Mouse (Mus musculus) cerebellum, postnatal 14 days (tissue): ENCODE results near the gene Sobp.
A peak's percentile ranks its signal among the peaks of the same experiment; 100 is the strongest.

Experiments used
- DNase-seq, 2 experiments: peaks; one replicate each; pipeline ENCODE4 v3.0.0; 2021; ENCODE audit warnings: mixed read lengths in 2 of 2

The Sobp gene

DNA sequence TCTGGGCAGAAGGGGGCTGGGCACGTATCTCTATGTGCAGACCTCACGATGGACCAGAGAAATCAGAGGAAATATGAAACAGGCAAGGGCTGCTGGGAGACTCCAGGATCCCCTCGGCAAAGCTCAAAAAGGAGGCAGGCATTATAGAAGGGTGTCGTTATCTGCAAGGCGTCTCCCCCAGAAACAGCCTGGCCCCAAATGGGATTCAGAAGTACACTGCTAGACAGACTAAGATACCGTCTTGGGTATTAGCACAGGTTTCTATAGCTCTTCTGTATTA, 90.3 kb downstream of the Sobp start:
- DNase-seq: no peak

GRCm38 (mm10) chr10:43083288-43084086, 90.8 kb downstream of the Sobp start:
- no peak for DNase-seq

DNA sequence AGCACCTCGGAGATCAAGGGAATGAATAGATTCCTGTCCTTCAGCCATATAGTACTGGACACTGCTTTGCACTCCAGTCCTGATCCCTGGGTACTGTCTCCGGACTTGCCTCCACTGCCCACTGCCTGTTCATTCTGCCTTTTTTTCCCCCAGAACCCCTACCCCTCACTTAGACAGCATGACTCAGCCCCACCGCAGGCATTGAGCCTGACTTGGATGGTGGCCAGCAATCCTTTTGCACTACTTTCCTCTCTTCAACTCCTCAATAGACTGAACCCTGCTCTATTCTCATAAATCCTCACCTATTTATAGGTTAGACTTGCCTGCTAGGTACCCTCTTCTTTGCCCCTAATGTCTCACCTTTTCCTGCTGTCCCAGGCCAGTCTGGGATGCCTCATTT, 93.0 kb downstream of the Sobp start:
- DNase-seq: peak; percentile 38

GRCm38 (mm10) chr10:43075535-43076152, 98.7 kb downstream of the Sobp start:
- DNase-seq: peak; percentile 22 to 38

DNA sequence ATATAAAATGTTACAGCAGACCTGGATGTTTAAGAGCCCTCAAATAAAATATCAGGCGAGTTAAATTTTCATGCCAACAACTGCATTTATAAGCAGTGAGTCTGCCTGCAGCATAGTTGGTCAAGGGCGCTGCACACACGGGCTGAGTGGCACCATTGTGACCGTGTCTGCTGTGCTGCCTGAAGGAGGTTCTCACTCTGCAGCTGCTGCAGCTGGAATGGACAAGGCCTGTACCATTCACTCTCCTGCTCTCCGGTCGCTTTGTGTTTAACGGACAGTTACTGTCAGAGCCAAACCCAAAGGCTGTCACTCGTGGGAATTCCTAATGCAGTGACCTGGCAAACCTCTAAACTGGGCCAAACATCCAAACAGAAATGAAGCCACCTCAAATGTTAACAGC, 101.0 kb downstream of the Sobp start:
- no peak for DNase-seq

DNA sequence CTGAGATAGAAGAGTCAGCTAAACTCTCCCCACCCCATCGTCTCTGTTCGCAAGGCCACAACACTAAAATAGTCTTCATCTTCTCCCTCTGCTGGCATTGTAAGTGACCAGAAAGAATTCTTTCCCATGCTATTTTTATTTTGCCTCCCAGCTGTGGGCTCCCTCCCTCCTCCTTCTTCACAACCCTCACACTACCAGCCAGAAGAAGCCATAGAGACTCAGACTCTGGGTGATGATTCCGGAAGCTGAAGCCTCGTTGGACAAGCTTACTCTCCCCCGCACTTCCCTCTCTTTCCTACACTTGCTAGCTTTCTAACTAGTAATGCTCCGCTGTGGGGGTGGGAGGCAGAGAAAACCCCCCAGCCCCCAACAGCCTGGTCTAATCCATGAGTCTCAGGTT, 103.4 kb downstream of the Sobp start:
- DNase-seq: no peak

- peak; percentile 58 for DNase-seq
Measured at GRCm38 (mm10) chr10:43065331-43065730, 109.0 kb downstream of the Sobp start.

GRCm38 (mm10) chr10:43061519-43062105, 112.7 kb downstream of the Sobp start:
- no peak for DNase-seq

- DNase-seq: no peak
Measured at GRCm38 (mm10) chr10:43055405-43055804, 118.9 kb downstream of the Sobp start.

DNA sequence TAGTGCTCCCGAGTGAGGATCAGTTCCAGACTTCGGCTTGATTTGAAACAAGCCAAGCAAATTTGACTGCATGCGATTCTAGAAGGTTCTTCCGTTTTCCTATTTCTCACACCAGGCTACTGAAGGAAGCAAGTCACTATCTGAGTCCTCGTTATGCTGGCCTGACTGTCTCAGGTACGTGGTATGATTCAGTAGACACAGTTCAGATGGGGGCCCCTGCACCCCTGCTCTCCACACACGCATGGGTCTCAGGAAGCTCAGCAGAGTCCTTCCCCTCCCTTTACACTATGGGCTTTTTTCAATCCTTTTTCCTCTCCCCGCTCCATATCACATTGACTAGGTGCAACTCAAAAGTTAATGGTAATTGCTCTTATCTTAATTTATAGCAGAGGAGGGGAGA, 119.6 kb downstream of the Sobp start:
- DNase-seq: no peak

DNA sequence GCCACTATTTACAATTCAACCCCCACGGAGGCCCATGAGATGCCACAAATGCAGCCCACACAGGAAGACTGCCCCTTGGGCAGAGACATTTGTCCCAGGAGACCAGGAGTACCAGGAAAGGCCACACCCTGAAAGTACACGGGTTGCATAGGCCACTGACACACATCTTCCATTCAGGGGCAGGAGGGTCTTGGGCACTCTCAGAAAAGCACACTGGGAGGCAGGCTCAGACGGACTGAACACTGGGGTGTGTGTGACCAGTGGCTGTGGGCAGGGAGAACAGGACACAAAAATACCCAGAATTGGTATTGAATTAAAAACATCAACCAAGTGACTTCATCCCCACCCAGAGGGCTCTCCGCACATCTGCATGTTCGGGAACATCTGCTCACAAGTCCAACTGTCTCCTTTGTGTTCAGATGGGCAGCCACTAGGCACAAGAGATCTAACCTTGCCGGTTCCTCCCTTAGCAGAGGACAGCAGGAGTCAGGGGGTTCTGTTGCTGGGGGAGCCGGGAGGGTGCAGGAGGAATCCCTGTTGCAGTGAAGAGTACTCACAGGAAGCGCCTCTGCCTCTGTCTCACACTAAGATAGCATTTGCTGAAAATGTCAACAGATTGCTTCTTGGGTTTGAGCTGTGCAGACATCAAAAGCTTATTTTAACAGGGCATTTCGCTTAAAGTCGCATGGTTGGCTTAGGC, 120.3 kb downstream of the Sobp start:
- no peak for DNase-seq

DNA sequence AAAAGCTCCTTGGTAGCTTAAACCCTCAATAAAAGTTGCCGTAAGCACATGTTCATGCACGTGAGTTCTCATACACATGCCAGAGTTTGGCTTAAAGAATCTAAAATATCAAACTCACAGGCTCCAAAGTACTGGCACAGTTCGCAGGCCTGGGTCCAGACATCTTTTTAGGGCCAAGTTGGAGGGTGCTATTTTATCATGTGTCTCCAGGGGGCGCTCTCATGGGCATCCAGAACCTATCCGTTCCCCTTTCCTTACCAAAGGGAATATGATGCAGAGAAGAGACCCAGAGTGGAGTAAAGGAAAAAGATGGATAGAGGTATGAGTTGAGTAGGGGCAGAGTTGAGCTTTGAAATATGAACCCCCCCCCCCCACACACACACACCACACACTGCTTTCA, 121.9 kb downstream of the Sobp start:
- peak; percentile 71 to 77 for DNase-seq

- no peak for DNase-seq
Measured at GRCm38 (mm10) chr10:43047804-43048348, 126.5 kb downstream of the Sobp start.

- DNase-seq: no peak
Measured at GRCm38 (mm10) chr10:43043351-43044209, 130.8 kb downstream of the Sobp start.

DNA sequence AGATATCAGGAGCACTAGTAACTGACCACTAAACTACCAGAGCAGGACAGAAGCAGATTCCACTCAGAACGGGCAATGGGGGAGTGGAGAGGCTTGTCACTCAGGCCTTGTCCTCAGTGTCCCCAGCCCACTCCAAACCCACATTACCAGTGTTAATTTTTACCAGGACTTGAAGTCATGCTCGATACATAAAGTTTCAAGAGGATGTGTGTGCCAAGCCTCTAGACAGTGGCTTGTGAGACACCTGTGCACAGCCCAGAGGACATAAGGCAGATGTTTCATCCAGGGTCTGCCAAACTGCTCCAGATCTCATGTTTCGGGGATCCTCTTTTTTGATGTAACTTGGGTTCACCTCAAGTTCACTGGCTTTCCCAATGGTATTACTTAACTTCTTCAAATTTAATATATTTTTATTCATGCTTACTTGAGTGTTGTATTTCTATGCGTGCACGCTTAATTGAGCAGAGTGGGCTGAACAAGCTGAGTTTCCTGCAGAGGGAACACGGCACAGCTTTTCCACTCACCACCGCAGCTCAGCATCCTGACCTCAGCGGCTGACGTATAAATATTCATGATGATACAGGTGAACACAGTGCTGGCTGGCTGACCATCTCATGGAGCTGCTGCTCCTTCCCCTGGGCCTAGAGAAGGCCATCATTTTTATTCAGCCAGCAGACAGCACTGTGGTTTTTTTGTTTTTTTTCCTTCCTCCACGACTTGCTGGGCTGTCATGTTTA, 131.6 kb downstream of the Sobp start:
- no peak for DNase-seq

GRCm38 (mm10) chr10:43041794-43042193, 132.5 kb downstream of the Sobp start:
- DNase-seq: no peak

GRCm38 (mm10) chr10:43037455-43037793, 136.9 kb downstream of the Sobp start:
- DNase-seq: no peak

GRCm38 (mm10) chr10:43036646-43037454, 137.5 kb downstream of the Sobp start:
- no peak for DNase-seq

GRCm38 (mm10) chr10:43035579-43035978, 138.8 kb downstream of the Sobp start:
- peak; percentile 38 to 44 for DNase-seq

GRCm38 (mm10) chr10:43034811-43035210, 139.5 kb downstream of the Sobp start:
- DNase-seq: no peak
